Mouse (Mus musculus) olfactory bulb, adult 2 months (tissue): ENCODE measurements around the gene Gm38392.

Experiments used
- CTCF ChIP-seq: fragments of 200-500 bp; IDR thresholded peaks from 2 replicates; pipeline ENCODE4 v1.5.1; 2012; ENCODE audit warnings: low read depth, mild to moderate bottlenecking, low read length, moderate library complexity; ENCODE audit not compliant: insufficient read depth
- POLR2A ChIP-seq: fragments of 200-500 bp; IDR thresholded peaks from 2 replicates; pipeline ENCODE4 v1.6.1; 2012; ENCODE audit warnings: mild to moderate bottlenecking, low read depth, low read length, moderate library complexity; ENCODE audit not compliant: insufficient read depth

DNA sequence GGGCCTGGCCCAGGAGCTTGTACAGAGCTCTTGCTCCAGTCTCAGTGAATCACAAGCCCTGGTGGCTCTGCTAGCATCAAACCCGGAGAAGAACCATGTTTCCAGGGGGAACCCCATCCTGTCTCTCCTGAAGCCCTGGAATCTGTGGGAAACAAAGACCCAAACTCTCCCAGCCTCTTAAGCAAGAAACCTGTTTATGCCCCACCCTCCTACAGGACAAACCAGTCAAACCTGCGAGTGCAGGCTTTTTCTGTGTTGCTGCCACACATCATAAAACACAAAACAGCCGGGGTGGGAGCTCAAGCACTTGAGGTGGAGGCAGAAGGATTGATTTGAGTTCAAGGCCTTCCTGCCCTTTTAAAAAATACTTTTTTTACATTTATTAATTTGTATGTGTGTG, 24.7 kb downstream of the Gm38392 start:
- TF ChIP-seq CTCF (no peak), POLR2A (no peak)
